Mouse (Mus musculus): ENCODE data around the gene Ctdspl.

Gene Ctdspl

DNA sequence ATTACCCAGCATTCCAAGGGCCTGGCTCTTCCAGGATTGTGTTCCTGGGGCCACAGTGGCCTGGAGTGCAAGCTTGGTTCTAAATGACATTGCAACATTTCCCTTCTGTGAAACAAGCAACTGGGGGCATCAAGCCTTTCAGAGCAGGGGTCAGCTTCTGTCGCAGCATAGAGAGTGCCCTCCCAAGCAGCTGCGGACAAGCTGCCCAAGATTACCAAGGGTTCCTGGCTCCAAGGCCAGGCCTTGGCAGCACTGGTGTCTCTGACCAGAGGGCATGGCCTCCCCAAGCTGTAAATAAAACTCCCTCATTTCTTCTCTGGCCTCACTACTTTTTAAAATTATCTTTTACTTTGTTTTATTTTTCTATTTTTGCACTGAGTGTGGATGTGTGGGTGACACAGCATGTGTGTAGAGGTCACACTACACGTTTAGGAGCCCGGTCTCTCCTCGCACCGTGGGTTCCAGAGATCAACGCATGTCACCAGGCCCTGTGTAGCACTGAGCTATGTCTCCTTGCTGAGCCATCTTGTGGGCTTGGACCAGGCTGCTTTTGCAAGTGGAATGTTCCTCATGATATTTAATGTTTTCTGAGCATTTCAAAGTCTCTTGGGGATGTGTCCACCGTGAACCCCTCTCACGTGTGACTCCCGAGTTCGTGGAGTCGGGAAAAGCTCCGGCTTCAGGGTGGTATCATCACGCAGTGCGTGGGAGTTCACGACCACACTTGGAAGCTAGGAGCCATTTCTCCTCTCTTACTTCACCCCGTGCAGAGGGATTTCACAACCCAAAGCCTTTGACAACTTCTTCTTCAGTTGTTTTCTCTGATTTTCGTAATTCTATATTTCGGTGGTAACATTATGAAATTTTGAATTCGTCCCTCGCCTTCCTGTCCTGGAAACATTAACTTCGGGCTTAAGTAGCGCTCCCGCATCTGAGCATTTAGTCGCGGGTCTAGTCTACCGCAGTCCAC lies 102.3 kb downstream of the Ctdspl start:
- DNase-seq (ENCODE audit: low spot score): no peak

DNA sequence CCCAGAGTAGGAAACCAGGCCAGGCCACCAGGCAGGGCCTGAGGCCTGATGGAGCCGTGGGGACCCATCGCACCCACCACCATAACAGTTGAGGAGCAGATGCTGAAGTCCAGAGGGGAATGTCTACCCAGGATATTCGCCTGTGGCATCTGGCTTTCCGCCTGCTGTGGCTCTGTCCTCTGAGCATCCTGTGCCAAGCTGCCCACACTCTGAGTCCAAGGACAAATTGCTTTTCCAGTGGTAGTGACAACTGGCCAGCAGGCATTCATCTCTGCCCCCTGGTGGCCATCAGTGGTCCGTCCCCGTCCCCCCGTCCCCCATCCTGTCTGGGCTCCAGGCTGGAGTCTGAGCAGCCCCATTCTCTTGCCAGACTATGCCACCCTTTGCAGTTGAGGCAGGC lies 103.3 kb downstream of the Ctdspl start:
- peak; percentile 58 for DNase-seq (ENCODE audit: low spot score)

DNA sequence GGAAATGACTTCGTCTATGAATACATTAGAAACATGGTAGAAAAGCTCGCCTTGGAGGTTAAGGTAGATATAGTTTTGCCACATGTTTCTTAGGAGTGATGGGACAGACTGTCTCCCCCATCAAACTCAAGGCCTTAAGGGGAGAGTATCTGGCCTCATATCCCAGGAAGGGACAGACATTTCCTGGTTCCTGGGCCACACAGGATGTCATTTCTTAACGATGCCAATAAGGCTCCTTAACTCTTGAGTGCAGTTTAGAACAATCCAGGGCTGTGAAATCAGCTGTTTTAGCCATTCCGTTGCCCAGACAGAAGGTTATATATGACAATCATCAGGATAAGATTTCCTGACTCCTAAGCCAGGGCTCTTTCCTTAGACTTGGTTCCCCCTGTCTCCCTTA lies 104.8 kb downstream of the Ctdspl start:
- no peak for DNase-seq (ENCODE audit: low spot score)

DNA sequence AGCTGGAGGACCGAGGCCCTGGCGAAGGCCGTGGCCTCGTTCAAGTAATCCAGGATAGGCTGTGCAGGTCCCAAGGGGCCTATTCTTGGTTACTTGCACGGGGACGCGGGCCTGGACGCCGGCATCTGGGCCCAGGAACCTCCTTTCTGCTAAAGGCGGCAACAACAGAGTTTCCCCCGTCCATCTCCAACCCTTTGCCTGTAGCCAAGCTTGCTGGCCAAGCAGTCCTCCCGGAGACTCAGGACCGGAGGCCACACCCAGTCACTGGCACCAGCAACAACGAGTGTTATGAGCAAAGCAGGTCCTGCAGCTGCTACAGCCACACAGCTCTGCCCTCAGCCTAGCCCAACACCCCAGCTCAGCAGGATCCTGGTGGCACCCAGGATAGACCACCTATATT lies 105.5 kb downstream of the Ctdspl start:
- peak; percentile 54 for DNase-seq (ENCODE audit: low spot score)

DNA sequence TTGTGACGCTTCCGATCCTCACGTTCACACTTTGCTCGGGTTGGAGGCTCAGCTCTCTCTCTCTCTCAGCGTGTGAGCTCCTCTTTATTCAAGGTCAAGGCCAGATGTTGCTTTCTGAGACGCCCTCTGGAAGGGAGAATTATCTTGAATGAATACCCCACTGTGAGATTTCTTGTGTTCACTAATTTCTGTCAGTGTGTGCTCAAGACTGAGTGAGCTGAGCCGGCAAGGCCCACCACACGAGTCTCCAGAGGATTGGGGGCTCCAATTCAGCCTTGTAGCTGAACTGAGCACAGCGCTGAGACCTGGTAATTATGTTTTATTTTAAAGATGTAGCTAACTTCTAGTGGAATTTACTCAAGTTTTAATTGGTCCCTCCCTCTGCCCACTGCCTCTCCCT lies 106.3 kb downstream of the Ctdspl start:
- no peak for DNase-seq (ENCODE audit: low spot score)

DNA sequence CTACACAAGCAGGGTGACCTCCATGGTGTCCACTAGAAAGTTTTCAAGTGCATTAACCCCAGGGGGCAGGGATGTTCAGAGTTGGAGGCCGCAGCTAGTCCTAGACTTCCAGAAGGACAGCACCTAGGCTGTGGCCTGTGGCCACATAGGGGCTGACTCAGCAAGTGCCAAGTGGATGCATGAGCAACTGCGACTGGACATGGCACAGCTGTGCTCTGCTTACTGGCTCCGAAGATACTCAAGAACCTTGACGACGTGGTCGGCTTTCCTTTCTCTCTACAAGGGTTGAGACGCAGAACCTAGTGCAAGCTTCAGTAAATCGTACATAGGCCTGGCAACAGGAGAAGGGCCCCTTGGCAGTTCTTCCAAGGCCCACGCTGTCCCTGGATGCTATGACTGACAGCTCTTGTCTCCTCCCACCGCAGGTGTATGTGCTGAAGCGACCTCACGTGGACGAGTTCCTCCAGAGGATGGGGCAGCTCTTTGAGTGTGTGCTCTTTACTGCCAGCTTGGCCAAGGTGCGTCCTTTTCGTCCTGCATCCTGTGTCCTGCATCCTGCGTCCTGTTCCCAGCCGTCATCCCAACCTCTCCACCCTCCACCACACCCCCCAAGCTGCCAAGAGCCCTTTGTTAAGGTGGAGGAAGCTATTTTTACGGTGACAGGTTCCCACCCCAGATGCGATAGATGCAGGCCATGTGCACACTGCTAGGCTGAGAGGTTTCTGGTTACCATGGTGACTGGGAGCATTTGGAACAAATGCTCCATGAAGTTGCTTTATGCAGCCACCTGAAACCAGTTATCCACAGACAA lies 107.1 kb downstream of the Ctdspl start:
- no peak for DNase-seq (ENCODE audit: low spot score)

DNA sequence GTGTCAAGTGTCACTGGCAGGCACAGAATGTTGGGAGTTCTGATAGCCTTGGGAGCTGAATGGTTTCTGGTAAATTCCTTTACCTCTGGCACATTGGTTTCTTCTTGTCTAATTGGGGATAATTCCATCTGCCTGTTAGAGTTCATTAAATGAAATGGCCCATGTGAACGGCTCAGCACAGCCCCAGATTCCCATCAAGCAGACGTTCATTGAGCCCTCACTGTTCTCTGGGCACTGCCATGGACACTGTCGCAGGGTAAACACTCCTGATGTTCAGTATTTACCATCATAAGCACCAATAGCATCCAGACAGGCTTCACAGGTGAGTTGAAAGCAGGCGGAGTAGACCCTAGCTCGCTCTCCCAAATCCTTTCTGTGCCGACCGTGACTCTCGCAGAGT lies 107.8 kb downstream of the Ctdspl start:
- no peak for DNase-seq (ENCODE audit: low spot score)

DNA sequence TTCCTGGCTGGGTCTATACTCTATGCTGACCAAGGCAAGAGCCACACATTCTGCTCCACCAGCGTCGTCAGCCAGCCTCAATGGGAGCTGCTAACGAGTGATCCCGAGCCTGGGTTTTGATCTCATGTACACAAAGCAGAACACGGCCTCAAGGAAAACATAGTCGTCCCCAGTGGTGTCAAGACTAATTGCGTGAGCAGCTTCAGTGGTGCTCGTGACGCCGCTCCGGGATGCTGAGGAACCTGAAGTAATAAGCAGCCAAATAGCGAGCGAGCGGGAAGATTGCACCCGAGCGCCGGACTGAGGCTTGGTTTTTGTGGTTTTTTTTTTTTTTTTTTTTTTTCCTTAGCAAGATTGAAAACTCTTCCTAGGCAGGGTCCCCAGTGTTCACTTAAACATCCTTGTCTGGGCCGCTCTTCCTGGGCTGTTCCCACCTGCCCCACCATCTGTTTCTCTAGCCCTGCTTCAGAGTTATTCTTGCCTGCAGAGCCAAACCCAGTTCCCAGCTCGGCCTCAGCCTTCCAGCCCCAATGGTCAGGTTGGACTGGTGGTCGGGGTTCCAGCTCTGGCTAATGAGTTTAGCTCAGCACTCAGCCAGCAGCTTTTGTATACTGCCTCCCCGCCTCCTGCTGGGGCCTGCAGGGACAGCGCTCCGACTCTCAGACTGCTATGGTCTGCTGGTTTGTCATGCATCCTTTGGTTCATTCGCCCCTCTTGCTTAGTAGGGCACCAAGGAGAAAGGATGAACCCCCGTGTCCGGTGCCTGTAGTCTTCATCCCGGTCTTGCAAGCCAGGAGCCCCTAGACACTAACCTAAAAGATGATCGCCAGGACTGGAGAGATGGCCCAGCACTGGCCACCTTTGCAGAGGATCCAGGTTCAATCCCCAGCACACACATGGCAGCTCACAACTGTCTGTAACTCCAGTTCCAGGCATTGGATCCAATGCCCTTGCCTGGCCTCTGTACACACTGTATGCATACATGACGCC lies 108.7 kb downstream of the Ctdspl start:
- DNase-seq (ENCODE audit: low spot score): no peak

DNA sequence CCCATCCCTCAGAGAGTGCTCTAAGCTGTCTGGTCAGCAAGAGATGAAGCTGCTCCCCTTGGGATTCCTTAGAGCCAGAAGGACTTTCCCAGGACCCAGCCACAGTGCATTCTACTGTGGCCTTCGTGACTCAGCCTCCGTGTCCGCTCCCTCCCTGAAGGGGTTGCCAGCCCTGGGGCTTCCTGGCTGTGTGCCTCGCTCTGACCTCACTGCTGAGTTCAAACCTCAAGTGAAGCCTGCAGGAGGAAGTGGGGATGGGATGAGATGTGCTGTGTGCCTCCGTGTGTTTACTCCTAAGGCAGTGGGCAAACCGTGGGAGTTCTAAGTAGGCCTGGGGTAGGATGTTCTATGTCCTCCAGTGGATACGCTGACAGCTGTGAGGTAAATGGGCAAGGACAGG lies 109.6 kb downstream of the Ctdspl start:
- DNase-seq (ENCODE audit: low spot score): peak; percentile 46

DNA sequence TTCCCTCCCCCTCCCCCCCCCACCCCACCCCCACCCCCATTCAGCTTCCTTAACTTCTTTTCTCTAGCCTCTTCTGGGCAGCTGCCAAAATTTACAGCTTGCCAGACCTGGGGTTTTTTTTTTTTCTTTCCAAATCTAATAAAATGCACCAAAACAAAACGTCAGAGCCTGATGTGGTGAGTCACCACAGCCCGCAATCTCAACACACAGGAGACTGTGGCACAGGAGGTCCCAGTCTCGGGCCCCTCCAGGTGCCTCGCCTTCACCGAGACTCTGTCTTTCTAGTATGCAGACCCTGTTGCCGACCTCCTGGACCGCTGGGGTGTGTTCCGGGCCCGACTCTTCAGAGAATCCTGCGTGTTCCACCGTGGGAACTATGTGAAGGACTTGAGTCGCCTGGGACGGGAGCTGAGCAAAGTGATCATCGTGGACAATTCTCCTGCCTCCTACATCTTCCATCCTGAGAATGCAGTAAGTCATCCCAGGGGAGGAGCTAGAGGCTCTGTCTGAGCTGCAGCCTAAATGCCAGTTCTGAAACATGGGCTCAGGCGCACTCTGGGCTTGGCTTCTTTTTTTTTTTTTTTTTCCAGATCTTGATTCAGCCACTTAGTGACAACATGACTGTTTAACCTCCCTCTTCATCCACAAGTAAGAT lies 111.0 kb downstream of the Ctdspl start:
- DNase-seq (ENCODE audit: low spot score): no peak

DNA sequence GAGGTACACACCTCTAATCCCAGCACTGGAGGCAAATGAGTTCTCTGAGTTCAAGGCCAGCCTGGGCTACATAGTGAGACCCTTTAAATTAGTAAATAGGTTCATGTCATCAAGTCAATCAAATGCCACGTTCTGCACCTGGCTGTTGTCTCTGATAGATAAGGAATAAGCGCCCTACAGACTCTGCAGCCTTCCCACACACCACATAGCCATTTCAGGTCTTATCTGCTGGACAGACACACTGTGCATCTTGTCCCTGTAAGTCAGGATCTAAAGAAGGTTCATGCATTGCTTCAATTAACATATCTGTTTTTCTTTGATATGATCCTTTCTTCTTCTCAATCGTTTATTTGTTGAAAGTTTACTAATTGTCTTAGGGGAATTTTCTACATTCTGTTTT lies 112.3 kb downstream of the Ctdspl start:
- no peak for DNase-seq (ENCODE audit: low spot score)

DNA sequence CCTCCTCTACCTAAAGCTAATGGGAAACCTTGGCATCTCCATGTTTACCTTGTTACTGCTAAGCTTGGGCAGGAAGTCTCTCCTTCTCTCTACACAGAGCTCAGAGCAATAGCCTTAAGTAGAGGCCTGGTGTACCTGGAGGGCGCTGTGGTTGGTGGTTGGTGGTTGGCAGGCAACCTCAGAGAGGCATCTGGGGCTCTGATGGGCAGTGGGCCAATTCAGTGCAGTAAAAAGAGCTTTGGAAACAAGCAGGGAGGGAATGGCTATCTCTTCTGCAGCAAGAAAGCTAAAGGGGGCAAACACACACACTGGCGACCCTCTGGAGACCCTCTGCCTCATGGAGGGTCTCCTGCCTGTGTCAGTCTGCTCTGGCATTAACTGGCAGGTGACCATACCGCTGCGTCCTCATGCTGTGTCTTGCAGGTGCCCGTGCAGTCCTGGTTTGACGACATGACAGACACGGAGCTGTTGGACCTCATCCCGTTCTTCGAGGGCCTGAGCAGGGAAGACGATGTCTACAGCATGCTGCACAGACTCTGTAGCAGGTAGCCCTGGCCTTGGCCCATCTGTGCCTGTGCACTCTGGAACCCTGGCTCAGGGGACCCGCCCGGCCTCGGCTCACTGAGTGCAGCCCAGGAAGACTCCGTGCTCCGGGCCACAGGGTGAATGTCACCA lies 114.0 kb downstream of the Ctdspl start:
- no peak for DNase-seq (ENCODE audit: low spot score)

DNA sequence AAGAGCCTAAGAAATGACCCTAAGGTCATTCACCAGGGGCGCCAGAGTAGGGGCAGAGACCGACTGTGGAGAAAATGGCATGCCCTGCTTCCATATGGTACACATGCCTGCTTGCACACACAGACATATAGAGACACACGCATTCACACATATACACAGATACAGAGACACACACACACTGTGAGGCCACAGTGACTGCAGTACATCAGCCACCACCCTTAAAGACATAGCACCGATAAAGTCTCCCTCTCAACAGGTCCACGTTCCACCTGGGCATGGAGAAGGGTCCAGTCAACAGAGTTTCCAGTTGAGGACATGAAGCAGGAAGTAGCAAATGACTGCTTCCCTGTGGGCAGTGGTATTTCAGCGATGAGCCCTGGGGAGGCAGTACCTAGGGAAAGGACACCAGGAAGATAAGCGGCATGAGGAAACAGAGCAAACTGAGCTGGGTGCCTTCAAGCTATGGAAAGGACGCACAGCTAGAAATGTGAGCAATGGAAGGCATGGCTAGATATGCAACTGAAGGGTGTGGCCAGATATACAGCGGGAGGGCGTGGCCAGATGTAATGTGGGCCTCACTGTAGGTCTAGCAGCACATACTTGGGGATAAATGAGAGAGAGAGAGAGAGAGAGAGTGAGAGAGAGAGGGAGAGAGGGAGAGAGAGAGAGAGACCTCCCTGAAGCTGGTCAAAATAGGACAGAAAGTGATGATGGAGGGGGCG lies 122.1 kb downstream of the Ctdspl start:
- no peak for DNase-seq (ENCODE audit: low spot score)

DNA sequence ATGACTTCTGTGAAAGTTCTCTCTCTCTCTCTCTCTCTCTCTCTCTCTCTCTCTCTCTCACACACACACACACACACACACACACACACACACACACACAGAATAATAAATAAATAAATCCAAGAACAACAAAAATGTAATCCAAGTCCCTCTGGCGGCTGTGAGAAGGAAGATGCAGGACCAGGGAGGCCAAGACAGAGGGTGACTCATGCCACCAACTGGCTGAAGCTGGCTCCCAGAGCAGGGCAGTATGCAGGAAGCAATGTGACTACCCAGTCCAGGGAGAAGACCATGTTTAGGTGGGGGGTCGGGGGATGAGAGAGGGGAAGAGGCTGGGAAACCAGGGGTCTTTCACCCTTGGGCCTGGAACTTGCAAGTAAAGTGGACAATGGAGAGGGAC lies 124.9 kb downstream of the Ctdspl start:
- DNase-seq (ENCODE audit: low spot score): peak; percentile 35

DNA sequence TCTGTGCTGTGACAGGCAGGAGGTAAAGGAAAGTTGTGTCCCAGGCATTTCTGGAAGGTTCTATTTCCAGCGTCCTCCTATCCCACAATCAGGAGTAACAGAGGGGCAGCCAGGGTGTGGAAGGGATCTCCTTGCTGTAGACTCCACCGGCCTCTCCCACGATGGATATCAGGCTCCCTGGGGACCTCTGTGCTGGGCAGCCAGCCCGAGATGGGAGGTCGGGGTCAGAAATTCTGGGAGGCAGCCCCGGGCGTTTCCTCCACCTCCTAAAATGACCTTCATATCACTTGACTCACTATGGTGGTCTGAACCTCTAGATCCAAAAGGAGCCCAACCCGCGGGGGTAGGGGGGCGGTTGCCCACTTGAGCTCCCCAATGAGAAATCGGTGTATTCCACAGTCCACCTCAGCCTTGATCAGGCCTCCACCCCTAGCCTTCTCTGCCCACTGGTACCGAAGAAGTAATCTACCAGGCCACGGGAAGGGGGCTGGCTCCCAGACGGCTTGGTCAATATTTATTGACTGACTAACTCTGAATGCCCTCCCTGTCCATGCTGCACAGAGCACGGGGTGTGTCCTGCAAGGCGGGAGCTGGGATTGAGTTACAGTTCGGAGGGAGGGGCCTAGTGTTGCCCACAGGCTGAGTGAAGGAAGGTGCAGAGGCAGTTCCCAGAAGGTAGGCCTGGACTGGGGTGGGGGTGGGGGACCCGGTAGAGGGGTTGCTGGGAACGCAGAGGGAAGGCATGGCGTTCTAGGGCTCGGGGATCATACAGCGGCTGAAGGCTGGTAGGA lies 126.1 kb downstream of the Ctdspl start, which contains the start of gene Vill:
TSS of gene Vill (plus strand) at position 625 of the 791 bp plus-strand sequence.
- peak; percentile 75 for DNase-seq (ENCODE audit: low spot score)

DNA sequence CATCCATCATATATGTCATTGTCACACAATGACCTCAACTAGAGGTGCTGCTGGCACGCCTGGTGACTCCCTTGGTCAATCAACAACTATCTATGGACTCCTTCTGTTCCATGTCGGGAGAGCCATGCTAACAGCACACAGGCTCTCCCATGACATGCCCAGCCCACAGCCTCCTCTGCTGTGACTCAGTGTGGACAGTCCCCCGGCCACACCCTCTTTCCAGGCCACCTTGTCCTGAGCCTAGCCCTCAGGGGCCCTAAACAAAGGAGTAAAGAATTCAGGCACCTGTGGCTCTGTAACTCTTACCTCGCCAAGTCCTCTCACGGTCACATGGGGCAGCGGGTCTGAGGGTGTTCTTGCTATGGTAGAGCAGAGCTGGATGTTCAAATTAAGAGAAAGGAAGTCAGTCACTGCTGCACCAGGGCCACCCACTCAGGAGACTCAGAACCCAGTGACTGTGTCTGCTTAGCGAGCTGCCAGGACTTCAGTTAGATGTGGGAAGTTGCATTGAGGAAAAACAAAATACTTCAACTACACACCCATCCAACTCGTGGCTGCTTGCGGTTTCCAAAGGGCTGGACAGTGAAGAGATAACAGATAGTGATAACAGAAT lies 127.8 kb downstream of the Ctdspl start:
- DNase-seq (ENCODE audit: low spot score): no peak

DNA sequence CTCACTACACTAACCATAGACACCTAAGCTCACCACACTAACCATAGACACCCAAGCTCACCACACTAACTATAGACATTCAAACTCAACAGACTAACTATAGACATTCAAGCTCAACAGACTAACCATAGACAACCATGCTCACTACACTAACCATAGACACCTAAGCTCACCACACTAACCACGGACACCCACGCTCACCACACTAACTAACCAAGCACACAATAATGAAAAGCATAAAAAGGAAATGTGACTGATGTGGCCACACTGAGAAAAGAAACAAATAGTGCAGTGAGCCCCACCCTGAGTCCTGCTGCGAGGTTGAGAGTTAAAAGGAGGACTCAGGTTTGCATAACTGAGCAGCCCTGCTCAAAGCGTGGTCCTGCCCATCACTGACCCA lies 129.1 kb downstream of the Ctdspl start:
- no peak for DNase-seq (ENCODE audit: low spot score)

DNA sequence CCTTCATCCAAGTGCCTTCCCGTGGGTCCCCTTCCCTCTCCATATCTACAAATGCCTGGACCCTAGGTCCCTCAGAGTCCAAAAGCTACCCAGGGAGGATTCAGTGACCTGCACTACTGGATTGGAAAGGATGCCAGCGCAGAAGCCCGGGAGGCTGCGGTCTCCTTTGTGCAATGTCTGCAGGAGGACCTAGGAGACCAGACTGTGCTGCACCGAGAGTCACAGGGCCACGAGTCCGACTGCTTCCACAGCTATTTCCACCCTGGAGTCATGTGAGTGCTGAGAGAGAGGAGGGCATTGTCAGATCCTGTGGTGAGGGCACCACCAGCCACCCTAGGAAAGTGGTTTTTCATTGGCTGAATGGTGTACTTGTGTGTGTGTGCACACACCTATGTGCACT lies 132.0 kb downstream of the Ctdspl start:
- DNase-seq (ENCODE audit: low spot score): no peak

DNA sequence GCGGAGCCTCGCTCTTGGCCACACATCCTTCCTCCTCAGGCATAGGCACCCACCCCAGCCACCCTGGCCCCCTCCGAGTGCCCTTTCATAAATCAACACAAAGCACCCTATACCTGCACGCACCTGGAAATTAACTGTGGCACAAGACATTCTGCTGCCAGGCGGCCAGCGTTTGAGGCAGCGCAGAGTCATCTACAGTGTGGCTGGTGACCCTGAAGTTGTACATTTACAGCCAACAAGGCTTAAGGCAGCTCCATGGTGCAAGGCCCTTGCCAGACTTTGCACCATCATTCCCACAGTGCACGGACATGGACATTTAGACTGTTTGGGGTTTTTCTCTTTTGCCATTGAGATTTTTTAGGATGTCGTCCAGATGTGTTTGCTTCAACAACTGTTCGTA lies 134.4 kb downstream of the Ctdspl start:
- no peak for DNase-seq (ENCODE audit: low spot score)

Data from lung, postnatal 25 days (tissue).